Mouse (Mus musculus) myocyte (in vitro differentiated cells): ENCODE results near the gene Rgcc. TPM values are rescaled to one million over a fixed set of nuclear protein-coding genes. Genes with fewer than 3 reads are reported as not detected.

Experiments used
- H3K27me3 ChIP-seq: one replicate; pipeline ENCODE4 v1.6.1; 2011; ENCODE audit not compliant: control insufficient read depth, insufficient read depth, insufficient read length
- H3K36me3 ChIP-seq: one replicate; pipeline ENCODE4 v1.6.1; 2011; ENCODE audit not compliant: control insufficient read depth, insufficient read depth
- H3K4me2 ChIP-seq: one replicate; pipeline ENCODE4 v1.6.1; 2011; ENCODE audit warnings: low read depth, control low read depth
- H3K4me3 ChIP-seq: one replicate; pipeline ENCODE4 v1.5.1; 2011; ENCODE audit warnings: mild to moderate bottlenecking, control low read depth, moderate library complexity
- H3K79me2 ChIP-seq: one replicate; pipeline ENCODE4 v1.6.1; 2011; ENCODE audit not compliant: control insufficient read depth, insufficient read depth
- H3ac ChIP-seq: one replicate; pipeline ENCODE4 v1.6.1; 2011; ENCODE audit not compliant: control insufficient read depth, insufficient read length
- CEBPB ChIP-seq: IDR thresholded peaks from 2 replicates; pipeline ENCODE4 v1.6.1; 2011; ENCODE audit warnings: mild to moderate bottlenecking, moderate library complexity; ENCODE audit not compliant: poor library complexity, insufficient read depth, severe bottlenecking
- E2F4 ChIP-seq: IDR thresholded peaks from one replicate; pipeline ENCODE4 v1.6.1; 2011; ENCODE audit warnings: mild to moderate bottlenecking, control low read depth, moderate library complexity; ENCODE audit not compliant: insufficient read depth
- MAX ChIP-seq: IDR thresholded peaks from one replicate; pipeline ENCODE4 v1.6.1; 2011; ENCODE audit warnings: low read depth, mild to moderate bottlenecking, control low read depth
- MYOD1 ChIP-seq, 3 experiments: IDR thresholded peaks; one replicate each; pipeline ENCODE4 v1.6.1; 2011; ENCODE audit warnings: control low read depth in 2 of 3, low read depth in 2 of 3, mild to moderate bottlenecking in 2 of 3, moderate library complexity in 1 of 3; ENCODE audit not compliant: insufficient read length in 2 of 3, control insufficient read depth in 1 of 3
- MYOG ChIP-seq, 3 experiments: IDR thresholded peaks; one replicate each; pipeline ENCODE4 v1.6.1; 2011; ENCODE audit warnings: control low read depth in 2 of 3, low read depth in 2 of 3, mild to moderate bottlenecking in 2 of 3; ENCODE audit not compliant: insufficient read length in 2 of 3, control insufficient read depth in 1 of 3, insufficient read depth in 1 of 3
- POLR2A ChIP-seq: IDR thresholded peaks from one replicate; pipeline ENCODE4 v1.6.1; 2011; ENCODE audit warnings: low read depth, mild to moderate bottlenecking, control low read depth, moderate library complexity; ENCODE audit not compliant: insufficient read length
- POLR2AphosphoS2 ChIP-seq: IDR thresholded peaks from one replicate; pipeline ENCODE4 v1.6.1; 2011; ENCODE audit warnings: low read depth, control low read depth; ENCODE audit not compliant: insufficient read length
- REST ChIP-seq: IDR thresholded peaks from one replicate; pipeline ENCODE4 v1.6.1; 2011; ENCODE audit warnings: mild to moderate bottlenecking, control low read depth, moderate library complexity; ENCODE audit not compliant: insufficient read depth, insufficient read length
- SRF ChIP-seq: IDR thresholded peaks from one replicate; pipeline ENCODE4 v1.6.1; 2011; ENCODE audit warnings: low read depth; ENCODE audit not compliant: control insufficient read depth, insufficient read length
- TCF12 ChIP-seq: IDR thresholded peaks from one replicate; pipeline ENCODE4 v1.6.1; 2011; ENCODE audit warnings: mild to moderate bottlenecking, control low read depth; ENCODE audit not compliant: poor library complexity, insufficient read depth, severe bottlenecking
- TCF3 ChIP-seq: IDR thresholded peaks from one replicate; pipeline ENCODE4 v1.6.1; 2011; ENCODE audit warnings: low read depth, control low read depth; ENCODE audit not compliant: insufficient read length
- USF1 ChIP-seq: IDR thresholded peaks from one replicate; pipeline ENCODE4 v1.6.1; 2011; ENCODE audit warnings: low read depth, mild to moderate bottlenecking, control low read depth, moderate library complexity
- polyA plus RNA-seq: library from polyadenylated mRNA; unstranded; fragments of >200 nt; fragmentation: generic; extraction: Trizol; gene quantifications from one replicate; pipeline ENCODE4 v1.2.1, GENCODE M21; 2012; ENCODE audit warnings: missing spikeins

The Rgcc gene
- polyA plus RNA-seq, 1 experiment = 6.0 TPM

DNA sequence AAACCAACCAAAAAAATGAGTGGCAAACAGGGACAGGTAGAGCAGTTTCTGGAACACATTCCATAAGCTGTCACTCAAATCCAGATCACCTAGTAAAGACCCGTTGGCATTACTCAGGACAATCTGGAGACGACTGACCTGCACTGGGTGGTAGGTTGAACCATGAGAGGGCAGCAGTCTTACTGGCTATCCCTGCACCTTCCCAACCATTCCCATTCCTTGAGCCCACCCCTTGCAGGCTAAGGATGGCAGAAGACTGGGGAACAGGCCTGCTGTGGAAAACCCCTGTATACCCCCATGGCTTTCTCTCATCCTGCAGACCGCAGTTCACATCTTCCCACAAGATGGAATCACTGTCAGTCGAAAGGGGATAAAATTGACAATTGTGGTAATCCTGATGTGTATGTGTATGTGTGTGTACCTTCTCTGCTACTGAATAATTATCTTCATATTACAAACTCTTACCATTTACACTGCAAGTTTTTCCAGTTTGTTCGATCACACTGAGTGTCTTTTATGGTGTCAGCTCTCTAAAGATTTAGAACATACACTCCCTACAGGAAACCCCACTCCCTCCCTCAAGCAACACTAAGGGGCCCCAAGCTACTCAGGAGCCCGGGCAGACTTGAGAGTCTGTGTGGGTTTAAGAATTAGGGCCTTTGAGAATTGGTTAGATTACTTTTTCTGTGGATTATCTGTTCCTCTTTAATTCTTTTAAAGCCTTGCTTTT is 59.6 kb downstream of the Rgcc start:
- no peak overlapping the region for H3ac ChIP-seq
- no peak for TF ChIP-seq REST
- no peak for TF ChIP-seq USF1
- TF ChIP-seq TCF12 = no peak
- no peak for TF ChIP-seq E2F4
- TF ChIP-seq POLR2A = no peak
- TF ChIP-seq CEBPB = no peak
- no peak for TF ChIP-seq POLR2AphosphoS2
- H3K36me3 ChIP-seq = no peaks in the 10 kb centered on the region
- no peak overlapping the region for H3K4me2 ChIP-seq
- H3K4me3 ChIP-seq = no peak overlapping the region
- peaks cover 2% of the 10 kb centered on the region for H3K27me3 ChIP-seq
- H3K79me2 ChIP-seq = no peaks in the 10 kb centered on the region

DNA sequence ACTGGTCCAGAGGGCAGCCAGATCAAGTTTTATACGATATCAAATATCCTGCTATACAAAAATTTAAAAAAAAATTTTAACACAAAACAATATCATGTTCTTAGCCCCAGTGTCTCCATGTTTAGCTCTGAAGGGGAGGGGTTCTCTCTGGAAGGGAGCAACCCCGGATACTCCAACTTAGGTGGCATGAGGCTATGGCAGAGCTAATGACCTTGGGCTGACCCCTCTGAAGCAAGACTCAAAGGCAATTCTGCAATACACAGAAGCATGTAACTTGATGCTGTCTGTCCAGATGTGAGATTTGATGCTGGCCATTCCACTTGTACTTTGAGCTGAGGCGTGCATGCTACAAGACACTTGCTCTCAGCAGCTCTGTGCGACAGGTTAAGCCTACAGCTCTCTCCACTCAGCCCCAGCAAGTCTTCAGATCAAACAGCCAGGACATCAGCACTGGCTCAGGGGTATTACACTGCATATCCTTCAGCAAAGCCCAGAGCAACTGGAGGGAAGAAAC is 60.3 kb downstream of the Rgcc start:
- Histone ChIP-seq H3K27me3 (peaks cover 9% of the 10 kb centered on the region), H3K36me3 (no peaks in the 10 kb centered on the region), H3K79me2 (no peaks in the 10 kb centered on the region), H3ac (no peak overlapping the region), H3K4me3 (no peak overlapping the region), H3K4me2 (no peak overlapping the region)
- TF ChIP-seq CEBPB = 0 out of 2 replicates have a peak, but pooled peaks have one; percentile 42
- no peak for TF ChIP-seq MYOD1 (IDR thresholded peaks at IDR 0.05; ENCODE audit: control insufficient read depth in 1 of 3, insufficient read length in 2 of 3, low read depth in 2 of 3)

DNA sequence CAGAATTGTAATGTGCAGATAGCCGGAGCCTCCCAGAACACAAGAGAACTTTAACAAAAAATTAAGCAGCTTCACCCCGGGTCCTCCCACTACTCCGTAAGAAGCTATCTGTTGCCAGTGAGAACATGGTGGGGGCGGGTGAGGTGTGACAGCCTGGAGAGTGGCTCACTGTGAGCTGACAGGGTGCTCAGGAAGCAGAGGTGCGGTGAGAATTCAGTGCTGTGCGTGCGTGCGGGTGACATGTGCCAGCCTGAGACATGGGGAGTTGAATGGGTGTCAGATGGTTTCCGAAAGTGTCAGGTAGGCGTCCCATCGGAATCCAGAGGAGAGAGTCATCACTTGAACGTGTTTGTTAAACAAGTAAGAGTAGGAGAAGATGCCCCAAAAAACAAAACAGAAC is 62.0 kb downstream of the Rgcc start:
- Histone ChIP-seq H3K4me2 (no peak overlapping the region), H3K27me3 (peaks cover 23% of the 10 kb centered on the region), H3ac (no peak overlapping the region), H3K4me3 (no peak overlapping the region), H3K36me3 (no peaks in the 10 kb centered on the region), H3K79me2 (no peaks in the 10 kb centered on the region)
- no peak for TF ChIP-seq MYOG (IDR thresholded peaks at IDR 0.05; ENCODE audit: control insufficient read depth in 1 of 3, insufficient read depth in 1 of 3, insufficient read length in 2 of 3, low read depth in 2 of 3)
- TF ChIP-seq REST = no peak
- no peak for TF ChIP-seq TCF12
- TF ChIP-seq MYOD1 (IDR thresholded peaks at IDR 0.05; ENCODE audit: control insufficient read depth in 1 of 3, insufficient read length in 2 of 3, low read depth in 2 of 3) = no peak
- no peak for TF ChIP-seq TCF3
- no peak for TF ChIP-seq POLR2AphosphoS2
- TF ChIP-seq CEBPB = no peak
- TF ChIP-seq MAX = no peak
- no peak for TF ChIP-seq POLR2A
- TF ChIP-seq E2F4 = no peak
- TF ChIP-seq SRF = no peak
- TF ChIP-seq USF1 = no peak

Other genes with a start within 250 kb of the Rgcc start
- not detected for gene Zfp957, start 54.3 kb downstream of the Rgcc start, polyA plus RNA-seq
- gene Naa16, start 89.1 kb upstream of the Rgcc start, polyA plus RNA-seq = 3.6 TPM
- gene Mtrf1, start 96.1 kb upstream of the Rgcc start, polyA plus RNA-seq = 3.1 TPM
- gene Kbtbd7, start 124.9 kb upstream of the Rgcc start, polyA plus RNA-seq = 1.5 TPM
- 0.05 TPM for gene Kbtbd6, start 150.2 kb upstream of the Rgcc start, polyA plus RNA-seq
- gene Elf1, start 179.5 kb upstream of the Rgcc start, polyA plus RNA-seq = 3.6 TPM
- gene Wbp4, start 179.9 kb upstream of the Rgcc start, polyA plus RNA-seq = 10.1 TPM